Mouse (Mus musculus) heart, postnatal 0 days (tissue): ENCODE results near the gene Fmo4. TPM values are rescaled to one million over a fixed set of nuclear protein-coding genes. Genes with fewer than 3 reads are reported as not detected.

Experiments used
- ATAC-seq: fragments of 200-750 bp; cut with Nextera tagmentation; 2 replicates; pipeline ENCODE4 v1.8.0; 2017; ENCODE audit warnings: low read depth, moderate number of reproducible peaks, moderate library complexity; ENCODE audit not compliant: insufficient read depth
- DNase-seq: peaks from one replicate; pipeline ENCODE4 v3.0.0-alpha.2; 2016; ENCODE audit warnings: low spot score
- H3K27ac ChIP-seq: fragments of 300-500 bp; sonication (generic); 2 replicates; pipeline ENCODE4 v1.5.1; 2014; ENCODE audit warnings: low read depth, mild to moderate bottlenecking
- H3K27me3 ChIP-seq: fragments of 300-500 bp; sonication (generic); 2 replicates; pipeline ENCODE4 v1.6.1; 2014; ENCODE audit warnings: low read length, mixed read lengths; ENCODE audit not compliant: control insufficient read depth, insufficient read depth
- H3K36me3 ChIP-seq: fragments of 300-500 bp; sonication (generic); replicated peaks from 2 replicates; pipeline ENCODE4 v1.6.1; 2014; ENCODE audit warnings: low read length, mixed read lengths; ENCODE audit not compliant: control insufficient read depth, insufficient read depth
- H3K4me1 ChIP-seq: fragments of 300-500 bp; sonication (generic); 2 replicates; pipeline ENCODE4 v1.6.1; 2014; ENCODE audit warnings: antibody characterized with exemption; ENCODE audit not compliant: control insufficient read depth, insufficient read depth
- H3K4me2 ChIP-seq: fragments of 300-500 bp; sonication (generic); 2 replicates; pipeline ENCODE4 v1.6.1; 2014; ENCODE audit warnings: low read depth, mild to moderate bottlenecking, low read length, moderate library complexity
- H3K4me3 ChIP-seq: fragments of 300-500 bp; sonication (generic); 2 replicates; pipeline ENCODE4 v1.5.1; 2014; ENCODE audit warnings: low read depth, low read length
- H3K9ac ChIP-seq: fragments of 300-500 bp; sonication (generic); replicated peaks from 2 replicates; pipeline ENCODE4 v1.6.1; 2014; ENCODE audit warnings: low read depth, low read length, mixed read lengths
- H3K9me3 ChIP-seq: fragments of 300-500 bp; sonication (generic); replicated peaks from 2 replicates; pipeline ENCODE4 v1.6.1; 2016; ENCODE audit warnings: low read length; ENCODE audit not compliant: control insufficient read depth
- CTCF ChIP-seq: IDR thresholded peaks from 2 replicates; pipeline ENCODE4 v1.5.1; 2016; ENCODE audit warnings: antibody characterized with exemption, control low read depth, low read depth
- EP300 ChIP-seq: IDR thresholded peaks from 2 replicates; pipeline ENCODE4 v1.6.1; 2016; ENCODE audit warnings: antibody characterized with exemption, low read depth
- WGBS: fragments of 180-500 bp; shearing (Covaris S2); extraction: QIAGEN DNeasy Blood & Tissue Kit; methylation state at CpG from one replicate; pipeline ENCODE4 v1.1.7; 2014; 5-methylcytosine and 5-hydroxymethylcytosine counted together
- polyA plus RNA-seq: library from polyadenylated mRNA; unstranded; fragments of >200 nt; fragmentation: Nextera tagmentation; extraction: Ambion mirVana; gene quantifications from 2 replicates; pipeline ENCODE4 v1.2.1, GENCODE M21; 2015
- total RNA-seq: library from RNA; depleted of rRNA; stranded (reverse); fragments of >200 nt; gene quantifications from 2 replicates; pipeline ENCODE4 v1.2.3, GENCODE M21; 2014; ENCODE audit warnings: low replicate concordance; rRNA removed

Fmo4 gene
- total RNA-seq: 1.3 and 3.1 TPM in 2 replicates
- polyA plus RNA-seq: 0.20 and 0.32 TPM in 2 replicates

DNA sequence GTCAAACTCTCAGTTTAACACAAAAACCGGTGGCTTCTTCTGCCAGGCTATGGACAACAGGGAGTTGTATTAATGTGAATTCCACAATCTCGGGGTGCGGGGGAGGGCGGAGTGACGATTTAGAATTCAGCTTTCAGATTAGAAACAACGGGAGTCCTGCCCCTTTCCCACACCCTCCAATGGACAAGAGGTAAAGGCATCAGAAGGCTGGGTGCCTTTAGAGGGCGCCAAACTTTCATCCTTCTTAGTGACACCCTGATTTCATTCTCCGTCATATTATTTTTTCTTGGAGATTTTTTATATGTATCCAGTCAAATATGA lies at the start of gene Fmo4:
TSS of gene Fmo4 (minus strand) at position 137 of the 321 bp plus-strand sequence.
- H3K4me2 ChIP-seq: peak within 1 kb of the TSS; percentile 44
- H3K27ac ChIP-seq: no peak within 1 kb of the TSS
- ATAC-seq (no peak), DNase-seq (peak; percentile 14)
- H3K9me3 ChIP-seq: no peaks in the 10 kb centered on the region
- no peak within 1 kb of the TSS; the same call in 1 of the 2 replicates for H3K4me3 ChIP-seq
- H3K4me1 ChIP-seq: no peaks in the 10 kb centered on the region
- no peaks in the 10 kb centered on the region for H3K36me3 ChIP-seq
- TF ChIP-seq CTCF (peak; percentile 45), EP300 (no peak)
- H3K27me3 ChIP-seq: no peaks in the 10 kb centered on the region
- H3K9ac ChIP-seq: no peak within 1 kb of the TSS
- WGBS: 28% methylated on average over 8 of the region's 8 CpGs

- 42% methylated on average over 1 of the region's 1 CpGs for WGBS
- Histone ChIP-seq H3K36me3 (no peaks in the 10 kb centered on the region), H3K4me3 (no peak overlapping the region), H3K9ac (no peak overlapping the region), H3K27me3 (no peaks in the 10 kb centered on the region), H3K4me1 (no peaks in the 10 kb centered on the region), H3K27ac (no peak overlapping the region), H3K4me2 (no peak overlapping the region), H3K9me3 (no peaks in the 10 kb centered on the region)
- DNase-seq (no peak), ATAC-seq (no peak)
- no peak for TF ChIP-seq CTCF
- no peak for TF ChIP-seq EP300
Measured at GRCm38 (mm10) chr1:162862328-162862727, 48.6 kb upstream of the Fmo4 start.

DNA sequence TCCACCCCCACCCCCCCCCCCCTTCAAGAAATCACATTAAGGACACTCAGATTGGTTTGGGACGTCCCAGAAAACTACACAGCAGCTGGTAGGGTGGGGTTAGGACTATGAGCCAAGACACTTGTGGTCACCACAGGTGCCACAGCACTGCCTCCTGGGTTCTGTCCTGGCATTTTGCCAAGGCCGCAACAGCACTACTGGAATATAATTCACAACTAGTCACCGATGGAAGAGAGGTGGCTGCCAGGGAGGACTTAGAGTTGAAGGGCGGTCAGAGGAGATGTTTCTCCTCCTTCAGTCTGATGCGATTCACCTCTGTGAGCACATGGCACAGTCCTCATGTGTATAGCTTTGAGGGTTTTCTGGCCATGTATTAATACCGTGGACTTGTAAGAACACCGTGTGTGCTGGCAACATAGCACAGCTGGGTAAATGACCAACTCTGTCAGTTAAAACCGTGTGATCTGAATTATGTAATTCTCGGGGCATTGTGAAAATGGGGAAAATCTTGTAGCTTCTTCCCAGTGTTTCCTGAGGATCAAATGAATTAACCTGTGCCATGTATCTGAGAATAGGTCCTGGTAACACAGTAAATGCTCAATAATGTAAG lies 46.3 kb upstream of the Fmo4 start:
- H3K9me3 ChIP-seq: no peaks in the 10 kb centered on the region
- no peak overlapping the region for H3K4me3 ChIP-seq
- H3K36me3 ChIP-seq: no peaks in the 10 kb centered on the region
- no peak overlapping the region for H3K9ac ChIP-seq
- H3K27ac ChIP-seq: no peak overlapping the region
- 67% methylated on average over 9 of the region's 9 CpGs for WGBS
- H3K27me3 ChIP-seq: no peaks in the 10 kb centered on the region
- TF ChIP-seq CTCF: no peak
- TF ChIP-seq EP300: no peak
- no peak for DNase-seq
- H3K4me1 ChIP-seq: no peaks in the 10 kb centered on the region
- no peak overlapping the region for H3K4me2 ChIP-seq
- ATAC-seq: no peak

DNA sequence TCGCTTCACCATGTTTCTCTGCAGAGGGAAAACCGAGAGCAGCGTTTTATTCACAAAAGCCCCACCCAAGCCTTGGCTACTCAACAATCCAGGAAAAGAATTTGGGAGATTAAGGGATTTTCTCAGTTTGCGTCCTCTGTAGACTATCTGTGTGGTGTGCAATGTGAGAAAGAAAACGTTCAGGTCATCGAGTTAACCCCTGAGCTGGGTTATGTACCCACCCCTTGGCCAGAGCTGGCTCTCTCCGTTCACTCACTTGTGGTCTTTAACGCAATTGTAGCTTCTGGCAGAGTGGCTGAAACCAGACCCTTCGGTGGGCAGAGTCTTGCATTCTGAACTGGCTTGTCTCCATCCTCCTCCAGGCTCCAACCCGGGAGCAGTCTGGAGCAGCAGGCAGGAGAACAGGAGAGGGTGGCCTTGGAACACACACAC lies 45.8 kb upstream of the Fmo4 start:
- Histone ChIP-seq H3K27ac (no peak overlapping the region), H3K4me1 (no peaks in the 10 kb centered on the region), H3K4me3 (no peak overlapping the region), H3K9ac (no peak overlapping the region), H3K27me3 (no peaks in the 10 kb centered on the region), H3K9me3 (no peaks in the 10 kb centered on the region), H3K36me3 (no peaks in the 10 kb centered on the region), H3K4me2 (peak overlapping the region; percentile 44; the same call in 1 of the 2 replicates)
- TF ChIP-seq CTCF: no peak
- TF ChIP-seq EP300: no peak
- DNase-seq: no peak
- WGBS: 62% methylated on average over 10 of the region's 10 CpGs
- ATAC-seq: no peak

GRCm38 (mm10) chr1:162858748-162859130 lies 45.0 kb upstream of the Fmo4 start:
- Histone ChIP-seq H3K4me2 (peak overlapping the region; percentile 44), H3K36me3 (no peaks in the 10 kb centered on the region), H3K9ac (no peak overlapping the region), H3K4me1 (no peaks in the 10 kb centered on the region), H3K4me3 (peak overlapping the region; percentile 15), H3K27me3 (no peaks in the 10 kb centered on the region), H3K9me3 (no peaks in the 10 kb centered on the region), H3K27ac (no peak overlapping the region)
- DNase-seq (no peak), ATAC-seq (no peak)
- TF ChIP-seq CTCF (no peak), EP300 (no peak)
- WGBS: 74% methylated on average over 12 of the region's 12 CpGs
